Mouse (Mus musculus) E14TG2a.4 (cell line): Measurements from ENCODE around the gene Hoxa4.

Experiments used
- CTCF ChIP-seq: conservative IDR thresholded peaks from 2 replicates; pipeline ENCODE4 v1.5.1; 2014; ENCODE audit warnings: low read length
- POU5F1 ChIP-seq: IDR thresholded peaks from 2 replicates; pipeline ENCODE4 v1.6.1; 2014; ENCODE audit warnings: low read length, borderline replicate concordance

DNA sequence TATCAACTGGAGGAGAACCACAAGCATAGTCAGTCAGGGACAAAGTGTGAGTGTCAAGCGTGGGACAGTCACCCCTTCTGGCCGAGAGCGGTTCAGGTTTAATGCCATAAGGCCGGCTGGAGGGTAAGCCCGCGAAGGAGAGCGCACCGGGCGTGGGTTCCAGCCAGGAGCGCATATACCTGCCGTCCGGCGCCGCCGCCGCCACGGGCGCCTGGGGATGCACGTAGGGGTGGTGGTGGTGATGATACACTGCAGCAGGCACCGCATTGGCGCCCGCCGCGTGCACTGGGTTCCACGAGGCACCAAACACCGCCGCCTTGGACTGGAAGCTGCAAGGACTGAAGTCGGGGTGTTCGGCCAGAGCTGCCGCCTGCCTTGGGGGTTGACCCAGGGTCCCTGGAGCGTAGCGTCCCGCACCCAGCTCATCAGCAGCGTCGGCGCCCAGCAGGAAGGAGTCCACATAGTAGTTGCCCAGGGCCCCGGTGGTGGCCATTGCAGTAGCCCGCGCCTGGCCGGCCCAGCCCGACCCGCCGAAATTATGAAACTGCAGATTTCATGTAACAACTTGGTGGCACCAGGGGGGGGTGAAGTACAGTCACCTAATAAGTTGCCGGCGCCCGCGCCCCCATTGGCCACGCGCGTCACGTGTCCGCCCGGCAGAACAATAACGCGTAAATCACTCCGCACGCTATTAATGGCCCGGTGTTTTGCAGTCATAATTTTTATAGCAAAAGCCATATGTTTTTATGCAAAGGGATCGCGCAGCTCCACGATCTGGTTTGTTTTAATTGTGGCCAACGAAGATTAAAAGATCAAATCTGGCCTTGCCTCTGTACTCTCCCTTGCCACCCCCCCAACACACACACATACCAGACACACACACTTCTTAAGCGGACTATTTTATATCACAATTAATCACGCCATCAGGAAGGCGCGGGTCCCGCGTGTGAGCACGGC lies 34.3 kb upstream of the Hoxa4 start:
- TF ChIP-seq CTCF = no peak
- no peak for TF ChIP-seq POU5F1
